Mouse (Mus musculus) lung, postnatal 0 days (tissue): ENCODE measurements at regions not wholly inside any gene's neighbourhood (a gene's known extent, or its start where the extent isn't known, plus 50 kb on each side); places are given as distances from the start of the nearest gene placed in this dataset.

Experiments
- CTCF ChIP-seq: IDR thresholded peaks from 2 replicates; pipeline ENCODE4 v1.5.1; 2016; ENCODE audit warnings: antibody characterized with exemption, mild to moderate bottlenecking
- EP300 ChIP-seq: IDR thresholded peaks from 2 replicates; pipeline ENCODE4 v1.6.1; 2016; ENCODE audit warnings: antibody characterized with exemption, mild to moderate bottlenecking, control low read depth

DNA sequence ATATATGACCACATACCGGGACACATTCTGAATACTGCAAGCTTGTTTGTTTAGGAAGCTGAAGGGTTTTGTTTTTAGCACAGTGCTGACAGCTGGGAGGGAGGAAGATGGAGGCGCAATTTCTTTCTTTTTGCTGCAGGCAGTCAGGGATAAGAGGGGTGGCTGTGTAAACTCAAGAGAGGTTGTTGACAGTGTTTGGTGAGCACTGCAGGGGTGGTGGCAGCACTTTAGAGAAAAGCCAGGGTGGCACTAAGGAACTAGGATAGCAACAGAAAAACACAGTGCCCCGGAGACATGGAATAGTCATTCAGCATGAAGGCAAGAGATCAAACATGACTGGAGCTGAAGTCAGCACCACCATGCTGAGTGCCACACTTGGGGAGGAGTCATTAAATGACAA, 51.9 kb upstream of the 1700009N14Rik start:
- TF ChIP-seq EP300 (no peak), CTCF (no peak)
